Mouse (Mus musculus) MEL (cell line): ENCODE data around the gene Tubd1. TPM values are rescaled to one million over a fixed set of nuclear protein-coding genes. Genes with fewer than 3 reads are reported as not detected.

ENCODE experiments used
- DNase-seq: peaks from one replicate; pipeline ENCODE4 v3.0.0; 2011; ENCODE audit warnings: low read depth, low spot score
- H3K27ac ChIP-seq: 2 replicates; pipeline ENCODE4 v1.5.1; 2012; ENCODE audit warnings: low read depth, mild to moderate bottlenecking, control low read depth, low read length, moderate library complexity; ENCODE audit not compliant: control insufficient read depth
- H3K27me3 ChIP-seq, 2 experiments: fragments of 150-350 bp in 1 of 2; sonication (generic) in 1 of 2; 2 replicates each; pipeline ENCODE4 v1.6.1; 2012; ENCODE audit warnings: low read length in 2 of 2, mild to moderate bottlenecking in 2 of 2, improper control_type of control experiment in 1 of 2, moderate library complexity in 1 of 2; ENCODE audit not compliant: insufficient read depth in 2 of 2, control insufficient read depth in 1 of 2
- H3K36me3 ChIP-seq, 2 experiments: 2 replicates each; pipeline ENCODE4 v1.6.1; 2012 to 2014; ENCODE audit warnings: low read length in 2 of 2, improper control_type of control experiment in 1 of 2, inconsistent platforms in 1 of 2, mild to moderate bottlenecking in 1 of 2; ENCODE audit not compliant: insufficient read depth in 2 of 2, control insufficient read depth in 1 of 2
- H3K4me1 ChIP-seq, 2 experiments: fragments of 150-350 bp in 1 of 2; sonication (generic) in 1 of 2; 2 replicates each; pipeline ENCODE4 v1.6.1; 2012; ENCODE audit warnings: low read length in 2 of 2, improper control_type of control experiment in 1 of 2, mild to moderate bottlenecking in 1 of 2; ENCODE audit not compliant: insufficient read depth in 2 of 2, control insufficient read depth in 1 of 2
- H3K4me3 ChIP-seq, 2 experiments: fragments of 150-350 bp in 1 of 2; sonication (generic) in 1 of 2; 2 replicates each; pipeline ENCODE4 v1.5.1; 2012; ENCODE audit warnings: low read depth in 2 of 2, low read length in 2 of 2, mild to moderate bottlenecking in 2 of 2, moderate library complexity in 2 of 2, control low read depth in 1 of 2, improper control_type of control experiment in 1 of 2; ENCODE audit not compliant: control insufficient read depth in 1 of 2, insufficient read depth in 1 of 2
- H3K79me2 ChIP-seq: 2 replicates; pipeline ENCODE4 v1.6.1; 2012; ENCODE audit warnings: mild to moderate bottlenecking, low read length, moderate library complexity; ENCODE audit not compliant: control insufficient read depth, poor library complexity, insufficient read depth
- H3K9ac ChIP-seq: 2 replicates; pipeline ENCODE4 v1.6.1; 2012; ENCODE audit warnings: low read depth, mild to moderate bottlenecking, control low read depth, low read length, moderate library complexity; ENCODE audit not compliant: control insufficient read depth, poor library complexity, severe bottlenecking
- H3K9me3 ChIP-seq: fragments of 150-350 bp; sonication (generic); replicated peaks from 2 replicates; pipeline ENCODE4 v1.6.1; 2012; ENCODE audit warnings: mild to moderate bottlenecking, low read length, improper control_type of control experiment, moderate library complexity; ENCODE audit not compliant: insufficient read depth
- BHLHE40 ChIP-seq: IDR thresholded peaks from 2 replicates; pipeline ENCODE4 v1.6.1; 2012; ENCODE audit warnings: low read depth, mild to moderate bottlenecking, inconsistent platforms, low read length, improper control_type of control experiment, borderline replicate concordance
- CTCF ChIP-seq, 3 experiments: IDR thresholded peaks in 2 of 3; conservative IDR thresholded peaks in 1 of 3; 2 replicates each; pipeline ENCODE4 v1.5.1; 2011 to 2012; ENCODE audit warnings: low read length in 3 of 3, low read depth in 2 of 3, mild to moderate bottlenecking in 2 of 3, improper control_type of control experiment in 1 of 3, inconsistent platforms in 1 of 3, mixed read lengths in 1 of 3, moderate library complexity in 1 of 3; ENCODE audit not compliant: control insufficient read depth in 1 of 3, insufficient read depth in 1 of 3, poor library complexity in 1 of 3, severe bottlenecking in 1 of 3
- E2F4 ChIP-seq: IDR thresholded peaks from 2 replicates; pipeline ENCODE4 v1.6.1; 2011; ENCODE audit warnings: low read depth, low read length, improper control_type of control experiment, borderline replicate concordance
- ELF1 ChIP-seq: IDR thresholded peaks from 2 replicates; pipeline ENCODE4 v1.6.1; 2014; ENCODE audit warnings: low read depth, mild to moderate bottlenecking, inconsistent platforms, low read length, improper control_type of control experiment, moderate library complexity
- EP300 ChIP-seq, 2 experiments: IDR thresholded peaks; 2 replicates each; pipeline ENCODE4 v1.6.1; 2011; ENCODE audit warnings: improper control_type of control experiment in 2 of 2, low read length in 2 of 2, low read depth in 1 of 2, mild to moderate bottlenecking in 1 of 2
- GATA1 ChIP-seq: IDR thresholded peaks from 2 replicates; pipeline ENCODE4 v1.6.1; 2011; ENCODE audit warnings: low read depth, low read length, improper control_type of control experiment
- JUND ChIP-seq: IDR thresholded peaks from 2 replicates; pipeline ENCODE4 v1.6.1; 2011; ENCODE audit warnings: low read depth, mild to moderate bottlenecking, improper control_type of control experiment, low read length
- KAT2A ChIP-seq: conservative IDR thresholded peaks from 2 replicates; pipeline ENCODE4 v1.6.1; 2012; ENCODE audit warnings: low read depth, low read length, improper control_type of control experiment, inconsistent platforms
- NELFE ChIP-seq: IDR thresholded peaks from 2 replicates; pipeline ENCODE4 v1.6.1; 2011; ENCODE audit warnings: low read depth, low read length, improper control_type of control experiment
- NRF1 ChIP-seq: IDR thresholded peaks from 2 replicates; pipeline ENCODE4 v1.6.1; 2014; ENCODE audit warnings: low read depth, mild to moderate bottlenecking, inconsistent platforms, low read length, improper control_type of control experiment, moderate library complexity; ENCODE audit not compliant: poor library complexity, insufficient read depth, severe bottlenecking
- POLR2A ChIP-seq, 2 experiments: IDR thresholded peaks; 2 replicates each; pipeline ENCODE4 v1.6.1; 2011 to 2012; ENCODE audit warnings: low read length in 2 of 2, mild to moderate bottlenecking in 2 of 2, control low read depth in 1 of 2, improper control_type of control experiment in 1 of 2, low read depth in 1 of 2, moderate library complexity in 1 of 2; ENCODE audit not compliant: control insufficient read depth in 1 of 2, insufficient read depth in 1 of 2, poor library complexity in 1 of 2
- POLR2AphosphoS2 ChIP-seq: IDR thresholded peaks from 2 replicates; pipeline ENCODE4 v1.6.1; 2011; ENCODE audit warnings: low read length, improper control_type of control experiment
- POLR2AphosphoS5 ChIP-seq: IDR thresholded peaks from 2 replicates; pipeline ENCODE4 v1.6.1; 2012; ENCODE audit warnings: low read depth, borderline replicate concordance, mild to moderate bottlenecking, inconsistent platforms, low read length, moderate library complexity, mixed read lengths
- SIN3A ChIP-seq: IDR thresholded peaks from 2 replicates; pipeline ENCODE4 v1.6.1; 2012; ENCODE audit warnings: low read length, improper control_type of control experiment, inconsistent platforms
- TAL1 ChIP-seq: IDR thresholded peaks from 2 replicates; pipeline ENCODE4 v1.6.1; 2012; ENCODE audit warnings: mild to moderate bottlenecking, inconsistent platforms, low read length, moderate library complexity, mixed read lengths
- UBTF ChIP-seq: IDR thresholded peaks from 2 replicates; pipeline ENCODE4 v1.6.1; 2012; ENCODE audit warnings: low read depth, mild to moderate bottlenecking, inconsistent platforms, low read length, improper control_type of control experiment, moderate library complexity, borderline replicate concordance; ENCODE audit not compliant: insufficient read depth
- USF1 ChIP-seq: IDR thresholded peaks from 2 replicates; pipeline ENCODE4 v1.6.1; 2014; ENCODE audit warnings: low read depth, mild to moderate bottlenecking, inconsistent platforms, low read length, improper control_type of control experiment, moderate library complexity
- polyA plus RNA-seq, 2 experiments: library from polyadenylated mRNA; stranded (reverse) in 1 of 2; unstranded in 1 of 2; fragments of >175 nt in 1 of 2; fragments of >200 nt in 1 of 2; gene quantifications; 2 replicates each; pipeline versions ENCODE4 v1.2.1 to v1.2.4; 2012; ENCODE audit warnings: low replicate concordance in 2 of 2, low read depth in 1 of 2; ENCODE audit not compliant: insufficient read length in 2 of 2, insufficient read depth in 1 of 2, missing spikeins in 1 of 2
- total RNA-seq: library from RNA; depleted of rRNA; stranded (reverse); fragments of 300-350 nt; gene quantifications from 2 replicates; pipeline ENCODE4 v1.2.3, GENCODE M21; 2012

Tubd1 gene
- total and polyA plus RNA-seq, 3 experiments, result 14.4 to 23.4 TPM; not detected in 1

GRCm38 (mm10) chr11:86570261-86570746 is 25.5 kb downstream of the Tubd1 start:
- no peak for TF ChIP-seq NELFE
- TF ChIP-seq POLR2AphosphoS2, result no peak
- TF ChIP-seq POLR2AphosphoS5, result no peak
- no peak for TF ChIP-seq GATA1
- no peak for TF ChIP-seq SIN3A
- TF ChIP-seq NRF1, result no peak
- no peak for TF ChIP-seq USF1
- no peak for TF ChIP-seq UBTF
- TF ChIP-seq EP300 (IDR thresholded peaks at IDR 0.05; ENCODE audit: low read depth in 1 of 2, low read length in 2 of 2), result no peak
- no peak for TF ChIP-seq ELF1
- H3K9ac ChIP-seq, result no peak overlapping the region
- DNase-seq, result no peak
- H3K4me1 ChIP-seq, result no peaks in the 10 kb centered on the region
- no peaks in the 10 kb centered on the region for H3K9me3 ChIP-seq
- H3K4me3 ChIP-seq, result no peak overlapping the region
- no peak overlapping the region for H3K27ac ChIP-seq
- no peaks in the 10 kb centered on the region for H3K79me2 ChIP-seq
- no peaks in the 10 kb centered on the region for H3K27me3 ChIP-seq
- peaks cover 0 to 2% of the 10 kb centered on the region in 2 experiments; a peak in 1 of 4 replicates for H3K36me3 ChIP-seq

DNA sequence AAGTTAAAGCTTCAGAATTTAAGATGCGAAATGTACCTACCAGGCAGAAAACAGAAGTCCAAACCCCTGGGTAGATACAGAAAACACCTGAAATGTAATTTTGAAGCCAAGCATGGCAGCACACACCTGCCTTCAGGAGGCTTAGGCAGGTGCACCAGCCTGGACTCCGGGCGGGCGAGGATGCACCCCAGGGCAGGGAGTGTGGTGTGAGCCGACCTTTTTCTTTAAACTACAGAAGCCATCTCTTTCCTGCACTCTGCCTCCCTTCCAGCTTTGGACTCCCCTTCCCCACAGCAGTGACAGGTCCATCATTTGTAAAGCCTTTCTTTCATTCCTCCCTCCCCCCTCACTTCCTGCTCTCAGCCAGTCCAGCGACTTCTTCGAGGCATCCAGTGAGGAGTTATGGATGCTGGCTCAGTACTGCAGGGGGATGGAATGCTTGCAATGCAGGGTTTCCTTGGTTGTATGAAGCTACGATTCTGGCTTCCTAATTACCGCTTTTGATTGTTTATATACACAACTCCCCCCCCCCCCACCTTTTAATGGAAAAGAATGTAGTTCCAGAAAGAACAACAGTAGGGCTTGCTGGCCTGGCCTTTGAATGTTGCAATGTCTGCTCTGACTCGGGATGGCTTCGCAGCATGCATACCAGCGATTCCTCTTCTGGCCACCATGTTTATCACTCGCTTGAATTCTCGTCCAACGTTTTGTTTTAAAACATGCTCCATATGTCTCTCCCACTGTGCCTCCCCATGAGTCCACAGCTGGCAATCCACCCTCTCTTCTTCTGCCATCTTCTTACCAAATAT is 26.5 kb downstream of the Tubd1 start:
- no peak overlapping the region for H3K27ac ChIP-seq
- H3K36me3 ChIP-seq, result peaks cover 0 to 2% of the 10 kb centered on the region in 2 experiments; a peak in 1 of 4 replicates
- TF ChIP-seq TAL1, result no peak
- no peak for TF ChIP-seq JUND
- TF ChIP-seq GATA1, result no peak
- no peak overlapping the region for H3K4me3 ChIP-seq
- no peak overlapping the region for H3K9ac ChIP-seq
- H3K9me3 ChIP-seq, result no peaks in the 10 kb centered on the region
- H3K79me2 ChIP-seq, result no peaks in the 10 kb centered on the region
- H3K4me1 ChIP-seq, result no peaks in the 10 kb centered on the region
- no peak for DNase-seq
- no peaks in the 10 kb centered on the region for H3K27me3 ChIP-seq

DNA sequence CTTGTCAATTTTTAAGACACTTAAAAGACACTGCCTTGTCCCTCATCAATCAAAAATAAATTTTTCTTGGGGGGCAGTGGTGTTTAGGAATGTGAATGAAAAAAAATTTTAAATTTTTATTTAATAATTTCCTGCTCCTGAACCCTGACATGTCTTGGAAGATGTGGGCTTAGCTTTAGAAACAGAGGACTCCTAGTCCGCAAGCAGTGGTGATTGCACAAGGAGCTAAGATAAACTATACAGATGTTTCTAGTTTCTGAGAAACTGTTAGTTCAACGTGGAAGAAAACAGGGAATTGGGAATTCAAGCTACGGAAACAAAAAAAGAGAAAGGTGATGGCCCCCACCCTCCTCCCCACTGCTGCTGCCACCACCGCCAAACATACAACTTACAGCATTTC is 27.1 kb downstream of the Tubd1 start:
- no peak overlapping the region for H3K27ac ChIP-seq
- no peak overlapping the region for H3K9ac ChIP-seq
- TF ChIP-seq KAT2A (no peak), POLR2AphosphoS5 (no peak), CTCF (IDR thresholded peaks at IDR 0.05 in 2 of 3, conservative IDR thresholded peaks at IDR 0.05 in 1 of 3; ENCODE audit: control insufficient read depth in 1 of 3, insufficient read depth in 1 of 3, low read depth in 2 of 3, low read length in 3 of 3, poor library complexity in 1 of 3, severe bottlenecking in 1 of 3) (no peak), E2F4 (no peak), POLR2A (IDR thresholded peaks at IDR 0.05; ENCODE audit: control insufficient read depth in 1 of 2, insufficient read depth in 1 of 2, low read depth in 1 of 2, low read length in 2 of 2, poor library complexity in 1 of 2) (no peak), BHLHE40 (no peak), UBTF (no peak), NELFE (no peak)
- no peak for DNase-seq
- H3K9me3 ChIP-seq, result no peaks in the 10 kb centered on the region
- H3K36me3 ChIP-seq, result peaks cover 0 to 2% of the 10 kb centered on the region in 2 experiments; a peak in 1 of 4 replicates
- no peaks in the 10 kb centered on the region for H3K27me3 ChIP-seq
- H3K4me3 ChIP-seq, result no peak overlapping the region
- H3K79me2 ChIP-seq, result no peaks in the 10 kb centered on the region
- peaks cover 0 to 1% of the 10 kb centered on the region in 2 experiments; a peak in 1 of 4 replicates for H3K4me1 ChIP-seq
